Mouse (Mus musculus): ENCODE data around the gene C77080.

The C77080 gene

DNA sequence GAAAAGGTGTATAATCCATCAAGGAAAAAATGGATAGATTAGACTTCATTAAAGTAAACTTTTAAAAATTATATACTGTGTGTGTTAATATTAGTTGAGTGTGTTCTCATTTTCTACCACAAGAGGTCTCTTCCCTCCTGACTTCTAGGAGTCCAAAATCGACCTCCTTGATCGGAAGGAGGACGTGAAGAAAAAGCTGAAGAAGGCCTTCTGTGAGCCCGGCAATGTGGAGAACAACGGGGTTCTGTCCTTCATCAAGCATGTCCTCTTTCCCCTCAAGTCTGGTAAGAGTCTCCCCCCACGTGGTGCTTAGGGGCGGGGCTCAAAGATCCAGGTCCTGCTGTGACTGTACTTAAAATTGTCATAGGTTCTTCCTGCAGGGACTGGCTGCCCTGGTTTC lies 51.7 kb downstream of the C77080 start:
- DNase-seq: no peak

- no peak for DNase-seq
Observed at GRCm38 (mm10) chr4:129206792-129207191, 54.4 kb downstream of the C77080 start.

GRCm38 (mm10) chr4:129204655-129205054 lies 56.5 kb downstream of the C77080 start:
- no peak for DNase-seq

- no peak for DNase-seq
Observed at GRCm38 (mm10) chr4:129197514-129197913, 63.7 kb downstream of the C77080 start.

DNA sequence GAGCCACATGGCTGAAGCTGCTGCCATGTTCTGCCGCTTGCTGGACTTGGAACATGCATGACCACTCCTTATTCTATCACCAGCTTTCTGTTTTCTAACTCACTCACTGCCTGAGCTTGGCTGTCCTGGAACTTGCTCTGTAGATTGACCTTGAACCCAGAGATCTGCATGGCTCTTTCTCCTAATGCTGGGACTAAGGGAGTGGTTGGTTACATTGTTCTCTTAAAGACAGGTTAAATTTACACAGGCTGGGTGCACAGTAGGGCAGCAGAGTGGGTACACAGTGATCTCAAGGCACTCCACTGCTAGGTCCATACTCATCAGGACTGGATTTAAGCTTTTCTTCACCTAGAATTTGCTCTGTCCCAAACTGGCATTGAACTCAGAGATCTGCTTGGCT lies 66.9 kb downstream of the C77080 start:
- DNase-seq: no peak

DNA sequence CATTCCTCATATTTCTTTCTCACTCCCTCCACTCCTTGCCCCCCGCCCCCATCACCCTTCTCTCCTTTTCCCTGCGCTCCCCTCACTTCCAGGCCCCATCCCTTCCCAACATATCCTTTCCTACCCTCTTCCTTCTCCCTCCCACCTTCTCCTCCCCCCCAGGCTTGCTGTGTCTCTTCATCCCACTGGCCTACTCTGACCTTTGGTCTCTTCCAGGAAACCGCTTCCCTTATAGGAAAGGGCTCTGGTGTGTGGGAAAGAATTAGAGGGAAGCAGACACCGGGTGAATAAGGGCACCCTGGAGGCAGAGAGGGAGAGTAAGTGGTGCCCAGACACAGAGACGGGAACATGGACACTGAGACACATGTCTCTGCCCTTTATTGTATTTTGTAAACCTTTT lies 69.5 kb downstream of the C77080 start:
- DNase-seq: no peak

DNA sequence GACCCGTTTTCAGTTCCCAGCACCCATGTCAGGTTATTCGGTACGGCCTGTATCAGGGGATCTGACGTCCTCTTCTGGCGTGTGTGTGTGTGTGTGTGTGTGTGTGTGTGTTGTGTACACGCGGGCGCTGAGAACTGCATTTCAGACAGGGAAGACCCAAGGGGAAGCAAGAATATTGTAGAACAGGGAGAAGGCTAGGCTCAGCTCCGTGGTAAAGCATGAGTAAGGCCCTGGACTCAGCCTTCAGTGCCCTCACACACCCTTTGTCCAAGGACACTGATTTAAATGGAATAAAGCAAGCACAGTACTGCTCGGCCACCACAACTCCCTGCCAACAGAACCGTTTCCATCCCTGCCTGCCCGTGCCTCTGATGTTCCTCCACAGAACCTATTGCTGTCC lies 70.7 kb downstream of the C77080 start:
- no peak for DNase-seq

- peak; percentile 96 for DNase-seq
Observed at GRCm38 (mm10) chr4:129189542-129190519, 71.4 kb downstream of the C77080 start, which contains the start of the genes S100pbp and Yars. Gene S100pbp, minus strand, starts transcription at chr4:129189727. Gene Yars, plus strand, starts transcription at chr4:129189760.

DNA sequence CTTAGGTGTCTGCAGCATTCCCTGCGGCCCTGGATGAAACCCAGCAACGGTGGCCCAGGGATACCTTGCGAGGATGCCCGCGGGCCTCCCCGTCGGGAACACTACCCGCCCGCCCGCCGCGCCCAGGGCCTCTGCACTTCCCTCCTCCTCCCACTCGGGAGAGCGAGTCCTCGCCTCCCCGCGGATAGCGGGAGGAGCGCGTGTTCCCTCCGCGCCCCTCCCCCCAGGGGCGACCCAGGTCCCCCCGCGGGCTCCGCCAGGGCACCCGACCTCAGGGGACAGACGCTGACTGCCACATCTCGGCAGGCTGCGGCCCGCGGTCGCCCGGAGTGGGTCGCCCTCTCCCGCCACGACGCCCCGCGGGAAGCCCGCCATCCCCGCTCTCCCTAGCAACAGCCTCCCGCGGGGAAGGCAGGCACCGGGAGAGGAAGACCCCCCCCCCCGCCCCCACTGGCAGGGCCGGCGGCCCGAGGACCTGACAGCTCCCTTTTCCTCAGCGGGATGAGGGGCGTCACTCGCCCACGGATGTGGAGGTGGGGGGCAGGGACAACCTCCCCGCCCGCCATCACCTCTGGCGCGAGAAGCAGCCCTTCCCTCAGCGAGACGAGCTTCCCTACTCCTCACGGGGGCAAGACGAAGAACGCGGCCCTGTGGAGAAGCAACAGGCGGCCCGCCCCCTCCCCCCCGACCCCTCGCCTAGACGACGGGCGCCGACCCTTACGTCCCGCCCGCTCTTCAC lies 72.2 kb downstream of the C77080 start:
- DNase-seq: peak; percentile 67

GRCm38 (mm10) chr4:129188041-129188659 lies 73.1 kb downstream of the C77080 start:
- DNase-seq: no peak

DNA sequence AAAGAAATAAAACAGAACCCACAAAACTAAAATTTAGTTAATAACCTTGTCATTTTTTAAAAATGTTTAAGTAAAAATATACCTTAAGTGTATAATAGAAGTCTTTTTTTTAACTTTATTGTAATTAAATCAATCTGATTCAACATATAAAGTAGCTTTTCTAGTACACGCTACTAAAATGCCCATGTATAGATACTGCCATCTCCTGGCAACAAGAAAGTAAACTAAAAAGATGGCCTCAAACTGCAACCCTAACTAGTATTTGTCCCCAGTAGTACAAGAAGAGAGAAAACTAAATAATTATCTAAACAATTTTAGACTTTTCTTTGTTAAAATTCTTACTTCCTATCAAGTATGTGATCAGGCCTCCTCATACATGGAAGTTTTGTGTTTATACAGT lies 81.6 kb downstream of the C77080 start:
- no peak for DNase-seq

DNA sequence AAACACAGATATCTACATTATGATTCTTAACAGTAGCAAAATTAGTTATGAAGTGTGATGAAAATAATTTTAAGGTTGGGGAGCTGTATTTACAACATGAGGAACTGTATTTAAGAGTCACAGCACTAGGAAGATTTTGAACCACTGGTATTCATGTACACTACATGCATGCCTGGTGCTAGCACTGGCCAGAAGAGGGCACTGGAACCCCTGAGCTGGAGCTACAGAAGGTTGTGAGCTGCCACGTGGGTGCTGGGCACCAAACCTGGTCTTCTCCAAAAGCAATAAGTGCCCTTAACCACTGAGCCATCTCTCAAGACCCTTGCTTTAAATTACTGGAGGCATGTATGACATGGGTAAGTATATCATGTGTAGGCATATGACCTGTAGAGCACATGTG lies 88.7 kb downstream of the C77080 start:
- no peak for DNase-seq

Data from right cerebral cortex, postnatal 4 days (tissue).